Mouse (Mus musculus) small intestine, adult 2 months (tissue): ENCODE results near the gene Eif4a1.

Experiments used
- CTCF ChIP-seq: fragments of 200-500 bp; IDR thresholded peaks from 2 replicates; pipeline ENCODE4 v1.5.1; 2012; ENCODE audit warnings: low read depth, mild to moderate bottlenecking, control low read depth, inconsistent platforms, low read length, moderate library complexity, mixed read lengths; ENCODE audit not compliant: insufficient replicate concordance, insufficient read length; ENCODE audit errors: extremely low read depth
- POLR2A ChIP-seq: fragments of 200-500 bp; IDR thresholded peaks from 2 replicates; pipeline ENCODE4 v1.6.1; 2012; ENCODE audit warnings: low read depth, mild to moderate bottlenecking, control low read depth, inconsistent platforms, low read length, moderate library complexity

GRCm38 (mm10) chr11:69653399-69653798, 18.8 kb downstream of the Eif4a1 start:
- no peak for TF ChIP-seq POLR2A
- TF ChIP-seq CTCF, result no peak
